Mouse (Mus musculus) CH12.LX (cell line): ENCODE measurements around the gene Pde9a. TPM values are rescaled to one million over a fixed set of nuclear protein-coding genes. Genes with fewer than 3 reads are reported as not detected.
A peak's percentile ranks its signal among the peaks of the same experiment; 100 is the strongest.

Experiments
- DNase-seq: peaks from one replicate; pipeline ENCODE4 v3.0.0-alpha.2; 2013; ENCODE audit errors: extremely low read depth
- H3K27ac ChIP-seq: 2 replicates; pipeline ENCODE4 v1.5.1; 2012; ENCODE audit warnings: low read depth, mild to moderate bottlenecking, control low read depth, moderate library complexity; ENCODE audit not compliant: insufficient read depth
- H3K27me3 ChIP-seq: replicated peaks from 2 replicates; pipeline ENCODE3; 2012; ENCODE audit warnings: inconsistent platforms
- H3K36me3 ChIP-seq, 2 experiments: replicated peaks in 1 of 2; 2 replicates each; pipeline versions ENCODE3 to v1.6.1; 2012; ENCODE audit warnings: inconsistent platforms in 1 of 2, low read length in 1 of 2, mild to moderate bottlenecking in 1 of 2, mixed read lengths in 1 of 2, moderate library complexity in 1 of 2; ENCODE audit not compliant: control insufficient read depth in 1 of 2, insufficient read depth in 1 of 2
- H3K4me1 ChIP-seq, 2 experiments: 2 replicates each; pipeline ENCODE4 v1.6.1; 2012; ENCODE audit warnings: inconsistent platforms in 1 of 2, moderate library complexity in 1 of 2; ENCODE audit not compliant: insufficient read depth in 2 of 2, control insufficient read depth in 1 of 2
- H3K4me2 ChIP-seq: 2 replicates; pipeline ENCODE4 v1.6.1; 2012; ENCODE audit warnings: low read depth, mild to moderate bottlenecking, control low read depth; ENCODE audit not compliant: poor library complexity, insufficient read depth, severe bottlenecking
- H3K4me3 ChIP-seq, 3 experiments: fragments of 150-350 bp in 1 of 3; sonication (generic) in 1 of 3; replicated peaks in 1 of 3; 2 replicates each; pipeline versions ENCODE3 to v1.5.1; 2011 to 2012; ENCODE audit warnings: low read depth in 2 of 3, low read length in 2 of 3, mild to moderate bottlenecking in 2 of 3, moderate library complexity in 2 of 3, control low read depth in 1 of 3, improper control_type of control experiment in 1 of 3, inconsistent platforms in 1 of 3, mixed read lengths in 1 of 3; ENCODE audit not compliant: poor library complexity in 1 of 3
- H3K79me2 ChIP-seq: replicated peaks from 2 replicates; pipeline ENCODE4 v1.6.1; 2012; ENCODE audit warnings: mild to moderate bottlenecking, moderate library complexity; ENCODE audit not compliant: control insufficient read depth, poor library complexity, insufficient read depth, severe bottlenecking; ENCODE audit errors: extremely low read depth
- H3K9ac ChIP-seq: 2 replicates; pipeline ENCODE4 v1.6.1; 2012; ENCODE audit warnings: low read depth, mild to moderate bottlenecking, control low read depth, moderate library complexity; ENCODE audit not compliant: insufficient read depth
- H3K9me3 ChIP-seq: replicated peaks from 2 replicates; pipeline ENCODE3; 2012; ENCODE audit warnings: low read length, inconsistent platforms, mixed read lengths
- CHD1 ChIP-seq: IDR thresholded peaks from 2 replicates; pipeline ENCODE4 v1.6.1; 2012; ENCODE audit warnings: low read depth, low read length, improper control_type of control experiment, inconsistent platforms
- CHD2 ChIP-seq: IDR thresholded peaks from 2 replicates; pipeline ENCODE4 v1.6.1; 2011; ENCODE audit warnings: low read length, improper control_type of control experiment
- CTCF ChIP-seq, 2 experiments: IDR thresholded peaks in 1 of 2; conservative IDR thresholded peaks in 1 of 2; 2 replicates each; pipeline ENCODE4 v1.5.1; 2011 to 2012; ENCODE audit warnings: low read depth in 2 of 2, low read length in 2 of 2, improper control_type of control experiment in 1 of 2, inconsistent platforms in 1 of 2, mild to moderate bottlenecking in 1 of 2, moderate library complexity in 1 of 2
- E2F4 ChIP-seq: IDR thresholded peaks from 2 replicates; pipeline ENCODE4 v1.6.1; 2011; ENCODE audit warnings: low read depth, low read length, improper control_type of control experiment; ENCODE audit not compliant: insufficient replicate concordance
- ELF1 ChIP-seq: IDR thresholded peaks from 2 replicates; pipeline ENCODE4 v1.6.1; 2014; ENCODE audit warnings: low read depth, mild to moderate bottlenecking, inconsistent platforms, low read length, improper control_type of control experiment
- GABPA ChIP-seq: IDR thresholded peaks from 2 replicates; pipeline ENCODE4 v1.6.1; 2012; ENCODE audit warnings: low read depth, low read length, improper control_type of control experiment, inconsistent platforms; ENCODE audit not compliant: insufficient replicate concordance
- HCFC1 ChIP-seq: IDR thresholded peaks from 2 replicates; pipeline ENCODE4 v1.6.1; 2012; ENCODE audit warnings: low read depth, mild to moderate bottlenecking, inconsistent platforms, low read length, improper control_type of control experiment
- IRF4 ChIP-seq: IDR thresholded peaks from 2 replicates; pipeline ENCODE4 v1.6.1; 2014; ENCODE audit warnings: low read depth, mild to moderate bottlenecking, inconsistent platforms, low read length, improper control_type of control experiment
- JUN ChIP-seq: IDR thresholded peaks from 2 replicates; pipeline ENCODE4 v1.6.1; 2011; ENCODE audit warnings: low read depth, mild to moderate bottlenecking, low read length, improper control_type of control experiment, moderate library complexity; ENCODE audit not compliant: insufficient read depth
- JUND ChIP-seq: conservative IDR thresholded peaks from 2 replicates; pipeline ENCODE4 v1.6.1; 2011; ENCODE audit warnings: low read depth, low read length, improper control_type of control experiment
- KAT2A ChIP-seq: IDR thresholded peaks from 2 replicates; pipeline ENCODE4 v1.6.1; 2012; ENCODE audit warnings: low read length, improper control_type of control experiment, inconsistent platforms; ENCODE audit not compliant: insufficient replicate concordance
- MAX ChIP-seq: IDR thresholded peaks from 2 replicates; pipeline ENCODE4 v1.6.1; 2011; ENCODE audit warnings: low read length, improper control_type of control experiment
- MAZ ChIP-seq: IDR thresholded peaks from 2 replicates; pipeline ENCODE4 v1.6.1; 2012; ENCODE audit warnings: low read depth, mild to moderate bottlenecking, inconsistent platforms, low read length, improper control_type of control experiment, moderate library complexity
- MXI1 ChIP-seq: IDR thresholded peaks from 2 replicates; pipeline ENCODE4 v1.6.1; 2011; ENCODE audit warnings: mild to moderate bottlenecking, low read depth, low read length, improper control_type of control experiment
- NELFE ChIP-seq: IDR thresholded peaks from 2 replicates; pipeline ENCODE4 v1.6.1; 2011; ENCODE audit warnings: low read depth, low read length, improper control_type of control experiment
- PAX5 ChIP-seq: IDR thresholded peaks from 2 replicates; pipeline ENCODE4 v1.6.1; 2012; ENCODE audit warnings: low read length, inconsistent platforms, mixed read lengths
- POLR2A ChIP-seq: IDR thresholded peaks from 2 replicates; pipeline ENCODE4 v1.6.1; 2011; ENCODE audit warnings: low read depth, mild to moderate bottlenecking, improper control_type of control experiment, low read length
- POLR2AphosphoS2 ChIP-seq: IDR thresholded peaks from 2 replicates; pipeline ENCODE4 v1.6.1; 2011; ENCODE audit warnings: low read depth, low read length, improper control_type of control experiment
- RAD21 ChIP-seq: IDR thresholded peaks from 2 replicates; pipeline ENCODE4 v1.6.1; 2011; ENCODE audit warnings: low read depth, mild to moderate bottlenecking, low read length, improper control_type of control experiment, moderate library complexity
- SMC3 ChIP-seq: IDR thresholded peaks from 2 replicates; pipeline ENCODE4 v1.6.1; 2011; ENCODE audit warnings: low read depth, low read length, improper control_type of control experiment
- TBP ChIP-seq: conservative IDR thresholded peaks from 2 replicates; pipeline ENCODE4 v1.6.1; 2011; ENCODE audit warnings: low read depth, low read length, improper control_type of control experiment
- TCF12 ChIP-seq: IDR thresholded peaks from 2 replicates; pipeline ENCODE4 v1.6.1; 2014; ENCODE audit warnings: low read depth, mild to moderate bottlenecking, inconsistent platforms, low read length, improper control_type of control experiment
- UBTF ChIP-seq: IDR thresholded peaks from 2 replicates; pipeline ENCODE4 v1.6.1; 2012; ENCODE audit warnings: low read depth, mild to moderate bottlenecking, inconsistent platforms, low read length, improper control_type of control experiment, moderate library complexity
- ZC3H11A ChIP-seq: IDR thresholded peaks from 2 replicates; pipeline ENCODE4 v1.6.1; 2012; ENCODE audit warnings: low read depth, mild to moderate bottlenecking, inconsistent platforms, low read length, improper control_type of control experiment
- ZKSCAN1 ChIP-seq: IDR thresholded peaks from 2 replicates; pipeline ENCODE4 v1.6.1; 2012; ENCODE audit warnings: low read depth, inconsistent platforms, low read length, improper control_type of control experiment, borderline replicate concordance
- ZMIZ1 ChIP-seq: IDR thresholded peaks from 2 replicates; pipeline ENCODE4 v1.6.1; 2012; ENCODE audit warnings: low read depth, mild to moderate bottlenecking, inconsistent platforms, low read length, improper control_type of control experiment
- ZNF384 ChIP-seq: IDR thresholded peaks from 2 replicates; pipeline ENCODE4 v1.6.1; 2012; ENCODE audit warnings: low read depth, low read length, improper control_type of control experiment, inconsistent platforms
- dilution Hi-C: fragments of 300-500 bp; cut with MboI; formaldehyde crosslinking; loops from 2 replicates; pipeline ENCODE4 v1.14.3; 2020; ENCODE audit warnings: low sequenced_read_pairs; ENCODE audit not compliant: extremely low pct_unique_long_range_greater_than_20kb, extremely low pct_ligation_motif_present
- in situ Hi-C: fragments of 300-500 bp; cut with MboI; formaldehyde crosslinking; loops from 3 replicates; pipeline ENCODE4 v1.14.3; 2019; ENCODE audit warnings: low sequenced_read_pairs, low pct_ligation_motif_present, low pct_unique_long_range_greater_than_20kb, mixed read lengths
- polyA plus RNA-seq: library from polyadenylated mRNA; unstranded; fragments of >175 nt; gene quantifications from 2 replicates; pipeline ENCODE4 v1.2.1, GENCODE M21; 2012; ENCODE audit warnings: low read depth; ENCODE audit not compliant: insufficient read length
- total RNA-seq, 2 experiments: library from RNA; depleted of rRNA; stranded (reverse); fragments of 300-350 nt in 1 of 2; fragments of >200 nt in 1 of 2; gene quantifications; 2 replicates each; pipeline ENCODE4 v1.2.3; 2012 to 2014

The Pde9a gene
- total and polyA plus RNA-seq, 3 experiments: not detected

DNA sequence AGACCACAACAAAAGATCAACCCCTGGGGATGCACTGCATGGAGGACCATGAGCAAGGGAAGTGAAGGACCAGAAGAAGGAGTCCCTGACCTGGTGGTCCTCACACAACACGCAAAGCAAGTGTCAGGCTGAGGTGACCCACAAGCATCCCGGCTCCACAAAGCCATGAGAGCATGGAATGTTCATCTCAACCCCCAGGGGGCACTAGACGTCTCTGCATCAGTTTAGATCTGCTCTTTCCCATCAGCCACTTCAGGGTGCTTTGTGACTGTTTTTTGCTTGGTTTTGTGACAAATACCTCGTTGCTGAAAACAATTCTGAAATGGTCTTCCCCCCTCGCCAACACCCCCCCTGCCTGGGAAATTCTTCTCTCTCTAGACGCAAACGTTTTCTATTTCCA lies 8.0 kb upstream of the Pde9a start (continued):
- TF ChIP-seq MAZ (no peak), MAX (no peak), NELFE (peak; percentile 25; the same call in 1 of the 2 replicates), POLR2AphosphoS2 (no peak), GABPA (no peak), TBP (no peak), ZKSCAN1 (no peak), UBTF (no peak), ELF1 (no peak), KAT2A (no peak), CTCF (conservative IDR thresholded peaks at IDR 0.05 in 1 of 2, IDR thresholded peaks at IDR 0.05 in 1 of 2; ENCODE audit: low read depth in 2 of 2, low read length in 2 of 2) (peak; percentile 40 to 85), JUN (no peak), JUND (no peak), POLR2A (no peak), IRF4 (no peak), ZC3H11A (peak; percentile 41; the same call in 1 of the 2 replicates), ZMIZ1 (no peak), MXI1 (no peak)

DNA sequence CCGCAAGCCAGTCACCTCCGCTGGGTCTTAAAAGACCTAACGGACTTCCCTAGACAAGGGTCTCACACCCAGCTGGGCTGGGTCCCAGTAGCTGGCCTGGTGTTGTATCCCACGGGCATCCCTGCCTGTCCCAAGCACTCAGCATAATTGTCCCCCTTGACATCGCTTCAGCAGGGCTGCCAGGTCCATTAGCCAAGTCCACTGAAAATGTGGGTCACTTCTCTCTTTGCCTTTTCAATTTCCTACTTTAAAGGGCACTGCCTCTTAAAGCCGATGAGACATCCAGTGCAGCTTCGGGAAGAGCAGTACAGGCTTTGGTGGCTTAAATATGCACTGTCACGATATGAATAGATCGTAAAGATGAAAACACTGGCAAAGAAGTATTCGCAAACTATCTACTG lies 7.6 kb upstream of the Pde9a start:
- dilution Hi-C loops: no loop called here
- Histone ChIP-seq H3K36me3 (no peaks in the 10 kb centered on the region), H3K27me3 (peaks cover 43% of the 10 kb centered on the region), H3K4me1 (no peaks in the 10 kb centered on the region), H3K4me3 (no peak overlapping the region), H3K9me3 (no peaks in the 10 kb centered on the region), H3K27ac (no peak overlapping the region), H3K4me2 (no peak overlapping the region), H3K79me2 (no peaks in the 10 kb centered on the region), H3K9ac (no peak overlapping the region)
- no peak for DNase-seq
- in situ Hi-C loops: loop anchor here (5.0 kb wide), 1 partner anchor 114 kb away; no protein-coding TSS in a partner anchor
- TF ChIP-seq GABPA (no peak), E2F4 (no peak), PAX5 (no peak), JUN (no peak), JUND (no peak), MAX (no peak), HCFC1 (no peak), SMC3 (no peak), RAD21 (no peak), TCF12 (no peak), UBTF (no peak), IRF4 (no peak), MAZ (no peak), ZNF384 (no peak), CHD2 (no peak), CHD1 (no peak), MXI1 (no peak)
